Mouse (Mus musculus) hindbrain, embryonic 13.5 days (tissue): ENCODE data around the gene Lin28a. TPM values are rescaled to one million over a fixed set of nuclear protein-coding genes. Genes with fewer than 3 reads are reported as not detected.
A peak's percentile ranks its signal among the peaks of the same experiment; 100 is the strongest.

Experiments used
- ATAC-seq: fragments of 200-750 bp; cut with Nextera tagmentation; 2 replicates; pipeline ENCODE4 v1.8.0; 2017; ENCODE audit warnings: moderate TSS enrichment; ENCODE audit not compliant: low FRiP score
- H3K27ac ChIP-seq: fragments of 300-500 bp; sonication (generic); 2 replicates; pipeline ENCODE4 v1.5.1; 2015; ENCODE audit warnings: inconsistent platforms, mild to moderate bottlenecking, moderate library complexity
- H3K27me3 ChIP-seq: fragments of 300-500 bp; sonication (generic); 2 replicates; pipeline ENCODE4 v1.6.1; 2015; ENCODE audit warnings: mild to moderate bottlenecking, inconsistent platforms
- H3K36me3 ChIP-seq: fragments of 300-500 bp; sonication (generic); 2 replicates; pipeline ENCODE4 v1.6.1; 2015; ENCODE audit warnings: mild to moderate bottlenecking, inconsistent platforms
- H3K4me1 ChIP-seq: fragments of 300-500 bp; sonication (generic); replicated peaks from 2 replicates; pipeline ENCODE4 v1.6.1; 2015; ENCODE audit warnings: inconsistent platforms
- H3K4me2 ChIP-seq: fragments of 300-500 bp; sonication (generic); 2 replicates; pipeline ENCODE4 v1.6.1; 2015; ENCODE audit warnings: inconsistent platforms, mild to moderate bottlenecking, moderate library complexity
- H3K4me3 ChIP-seq: fragments of 300-500 bp; sonication (generic); 2 replicates; pipeline ENCODE4 v1.5.1; 2015; ENCODE audit warnings: mild to moderate bottlenecking, inconsistent platforms
- H3K9ac ChIP-seq: fragments of 300-500 bp; sonication (generic); 2 replicates; pipeline ENCODE4 v1.6.1; 2015; ENCODE audit warnings: mild to moderate bottlenecking, inconsistent platforms
- H3K9me3 ChIP-seq: fragments of 300-500 bp; sonication (generic); 2 replicates; pipeline ENCODE4 v1.6.1; 2016; ENCODE audit warnings: inconsistent platforms
- WGBS: fragments of 180-500 bp; shearing (Covaris S2); methylation state at CpG from one replicate; pipeline ENCODE4 v1.1.7; 2015; 5-methylcytosine and 5-hydroxymethylcytosine counted together
- polyA plus RNA-seq: library from polyadenylated mRNA; unstranded; fragments of >200 nt; fragmentation: Nextera tagmentation; extraction: Ambion mirVana; gene quantifications from 2 replicates; pipeline ENCODE4 v1.2.1, GENCODE M21; 2015

Gene Lin28a
- polyA plus RNA-seq, 1 experiment from 2014 or later, result 0.17 TPM

- Histone ChIP-seq H3K27ac (no peak overlapping the region), H3K36me3 (no peaks in the 10 kb centered on the region), H3K4me1 (peaks cover 44% of the 10 kb centered on the region), H3K4me3 (peak overlapping the region; percentile 36), H3K9me3 (no peaks in the 10 kb centered on the region), H3K9ac (peak overlapping the region; percentile 63), H3K27me3 (peaks cover 20% of the 10 kb centered on the region), H3K4me2 (peak overlapping the region; percentile 57)
- 2% methylated on average over 21 of the region's 21 CpGs for WGBS
- ATAC-seq, result no peak
Measured at GRCm38 (mm10) chr4:134017201-134017865, 1.3 kb downstream of the Lin28a start.

- no peak for ATAC-seq
- Histone ChIP-seq H3K27ac (no peak overlapping the region), H3K4me3 (no peak overlapping the region), H3K4me1 (peaks cover 49% of the 10 kb centered on the region), H3K4me2 (peak overlapping the region; percentile 57; the same call in 1 of the 2 replicates), H3K9ac (peak overlapping the region; percentile 63; the same call in 1 of the 2 replicates), H3K36me3 (no peaks in the 10 kb centered on the region), H3K9me3 (no peaks in the 10 kb centered on the region), H3K27me3 (peaks cover 20% of the 10 kb centered on the region)
- WGBS, result 2% methylated on average over 8 of the region's 8 CpGs
Measured at GRCm38 (mm10) chr4:134016767-134017166, 1.9 kb downstream of the Lin28a start.

GRCm38 (mm10) chr4:134016208-134016607, 2.4 kb downstream of the Lin28a start:
- Histone ChIP-seq H3K27me3 (peaks cover 20% of the 10 kb centered on the region), H3K9ac (no peak overlapping the region), H3K4me3 (no peak overlapping the region), H3K4me2 (no peak overlapping the region), H3K36me3 (no peaks in the 10 kb centered on the region), H3K4me1 (peaks cover 54% of the 10 kb centered on the region), H3K9me3 (no peaks in the 10 kb centered on the region), H3K27ac (no peak overlapping the region)
- 4% methylated on average over 7 of the region's 7 CpGs for WGBS
- ATAC-seq, result no peak

GRCm38 (mm10) chr4:134012858-134013528, 5.6 kb downstream of the Lin28a start:
- Histone ChIP-seq H3K4me3 (no peak overlapping the region), H3K4me1 (peaks cover 31% of the 10 kb centered on the region), H3K27ac (no peak overlapping the region), H3K36me3 (no peaks in the 10 kb centered on the region), H3K9me3 (no peaks in the 10 kb centered on the region), H3K27me3 (peaks cover 14% of the 10 kb centered on the region), H3K4me2 (no peak overlapping the region), H3K9ac (no peak overlapping the region)
- ATAC-seq, result no peak
- 44% methylated on average over 12 of the region's 12 CpGs for WGBS

GRCm38 (mm10) chr4:134011450-134012414, 6.9 kb downstream of the Lin28a start:
- Histone ChIP-seq H3K4me3 (no peak overlapping the region), H3K27me3 (0 out of 2 replicates have a peak, but pooled peaks cover 2% of the 10 kb centered on the region), H3K4me2 (no peak overlapping the region), H3K27ac (no peak overlapping the region), H3K4me1 (peaks cover 18% of the 10 kb centered on the region), H3K9ac (no peak overlapping the region), H3K36me3 (no peaks in the 10 kb centered on the region), H3K9me3 (no peaks in the 10 kb centered on the region)
- whole genome bisulfite sequencing, result 10% methylated on average over 16 of the region's 16 CpGs
- no peak for ATAC-seq

- WGBS, result 77% methylated on average over 6 of the region's 6 CpGs
- no peak overlapping the region for H3K27ac ChIP-seq
- H3K27me3 ChIP-seq, result no peaks in the 10 kb centered on the region
- no peak overlapping the region for H3K4me3 ChIP-seq
- no peak for ATAC-seq
- H3K9ac ChIP-seq, result no peak overlapping the region
- no peaks in the 10 kb centered on the region for H3K36me3 ChIP-seq
- no peak overlapping the region for H3K4me2 ChIP-seq
- H3K9me3 ChIP-seq, result no peaks in the 10 kb centered on the region
- H3K4me1 ChIP-seq, result peaks cover 10% of the 10 kb centered on the region; the same call in 1 of the 2 replicates
Measured at GRCm38 (mm10) chr4:134009709-134010108, 8.9 kb downstream of the Lin28a start.

GRCm38 (mm10) chr4:134006845-134007244, 11.8 kb downstream of the Lin28a start:
- no peak overlapping the region for H3K9ac ChIP-seq
- no peaks in the 10 kb centered on the region for H3K27me3 ChIP-seq
- H3K27ac ChIP-seq, result no peak overlapping the region
- no peak for ATAC-seq
- no peak overlapping the region for H3K4me3 ChIP-seq
- H3K4me1 ChIP-seq, result 0 out of 2 replicates have a peak, but pooled peaks cover 7% of the 10 kb centered on the region
- WGBS, result 93% methylated on average over 3 of the region's 3 CpGs
- no peaks in the 10 kb centered on the region for H3K36me3 ChIP-seq
- no peak overlapping the region for H3K4me2 ChIP-seq
- H3K9me3 ChIP-seq, result no peaks in the 10 kb centered on the region

- no peaks in the 10 kb centered on the region for H3K9me3 ChIP-seq
- ATAC-seq, result no peak
- no peak overlapping the region for H3K9ac ChIP-seq
- no peaks in the 10 kb centered on the region for H3K27me3 ChIP-seq
- peaks cover 4% of the 10 kb centered on the region; the same call in 1 of the 2 replicates for H3K4me1 ChIP-seq
- H3K4me2 ChIP-seq, result no peak overlapping the region
- no peak overlapping the region for H3K4me3 ChIP-seq
- H3K36me3 ChIP-seq, result no peaks in the 10 kb centered on the region
- 84% methylated on average over 12 of the region's 12 CpGs for WGBS
- H3K27ac ChIP-seq, result no peak overlapping the region
Measured at GRCm38 (mm10) chr4:134005581-134006358, 12.9 kb downstream of the Lin28a start.

- H3K36me3 ChIP-seq, result peaks cover 1% of the 10 kb centered on the region; the same call in 1 of the 2 replicates
- H3K9me3 ChIP-seq, result no peaks in the 10 kb centered on the region
- peaks cover 14% of the 10 kb centered on the region for H3K4me1 ChIP-seq
- H3K9ac ChIP-seq, result no peak overlapping the region
- WGBS, result 55% methylated on average over 5 of the region's 5 CpGs
- H3K27ac ChIP-seq, result no peak overlapping the region
- no peak overlapping the region for H3K4me2 ChIP-seq
- no peaks in the 10 kb centered on the region for H3K27me3 ChIP-seq
- no peak for ATAC-seq
- H3K4me3 ChIP-seq, result no peak overlapping the region
Measured at GRCm38 (mm10) chr4:134002903-134003302, 15.7 kb downstream of the Lin28a start.

GRCm38 (mm10) chr4:134002246-134002645, 16.4 kb downstream of the Lin28a start:
- H3K27me3 ChIP-seq, result no peaks in the 10 kb centered on the region
- H3K9me3 ChIP-seq, result no peaks in the 10 kb centered on the region
- 65% methylated on average over 4 of the region's 4 CpGs for WGBS
- no peak for ATAC-seq
- H3K4me1 ChIP-seq, result peaks cover 14% of the 10 kb centered on the region
- no peak overlapping the region for H3K27ac ChIP-seq
- no peak overlapping the region for H3K4me2 ChIP-seq
- no peak overlapping the region for H3K4me3 ChIP-seq
- peaks cover 3% of the 10 kb centered on the region; the same call in 1 of the 2 replicates for H3K36me3 ChIP-seq
- H3K9ac ChIP-seq, result no peak overlapping the region

- no peak for ATAC-seq
- Histone ChIP-seq H3K4me2 (no peak overlapping the region), H3K4me3 (no peak overlapping the region), H3K4me1 (peaks cover 14% of the 10 kb centered on the region), H3K36me3 (peaks cover 8% of the 10 kb centered on the region), H3K27me3 (no peaks in the 10 kb centered on the region), H3K9ac (no peak overlapping the region), H3K9me3 (no peaks in the 10 kb centered on the region), H3K27ac (no peak overlapping the region)
- WGBS, result 39% methylated on average over 10 of the region's 10 CpGs
Measured at GRCm38 (mm10) chr4:134001710-134002109, 16.9 kb downstream of the Lin28a start.
